In the genomic region with DNA sequence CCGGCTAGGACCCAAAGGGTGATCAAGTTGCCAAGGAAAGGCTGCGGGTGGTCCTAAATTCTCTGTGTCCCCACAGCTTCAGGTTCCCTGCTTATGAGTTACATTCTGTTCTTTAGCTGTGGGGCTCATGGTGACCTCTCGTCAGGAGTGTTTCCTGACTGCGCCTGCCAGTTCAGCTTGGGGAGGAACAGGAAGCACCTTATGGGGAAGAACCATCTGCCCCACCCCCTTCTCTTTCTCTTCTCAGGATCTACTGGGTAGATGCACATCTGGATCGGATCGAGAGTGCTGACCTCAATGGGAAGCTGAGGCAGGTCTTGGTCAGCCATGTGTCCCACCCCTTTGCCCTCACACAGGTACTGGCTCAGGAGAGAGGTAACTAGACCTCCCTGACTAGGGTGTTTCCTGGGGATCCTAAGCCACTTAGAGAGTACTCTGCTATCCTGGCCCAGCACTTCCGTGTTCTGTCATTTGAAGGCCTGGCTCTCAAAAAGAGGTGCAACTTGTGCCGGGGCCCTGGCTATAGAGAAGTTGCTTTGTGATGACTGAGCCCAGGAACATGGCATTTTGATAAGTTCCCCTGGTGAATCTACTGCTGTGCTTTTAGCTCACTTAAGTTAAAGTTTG, we compare ENCODE assay signal across 16 mouse cellular contexts. TPM values are rescaled to one million over a fixed set of nuclear protein-coding genes. Genes with fewer than 3 reads are reported as not detected.
A peak's percentile ranks its signal among the peaks of the same experiment; 100 is the strongest.
DNase-seq lines count a peak whose midpoint lies in the region; ATAC-seq and TF ChIP-seq lines count a peak whose summit lies in the region.
"Had no signal": no experiment of that assay in that cellular context is flagged by ENCODE, and none has a peak within 500 bp of the region (broad histone marks: within the 10 kb centered on the region; RNA-seq: fewer than 3 reads in every experiment).

No protein-coding gene starts in this region.

- no peak overlapping the region for H3K27ac ChIP-seq in intestine, postnatal 0 days (ENCODE audit: low read depth, low read length)
- H3K27ac ChIP-seq: embryonic facial prominence, embryonic 13.5 days; heart, embryonic 13.5 days; kidney, postnatal 0 days; neural tube, embryonic 13.5 days had no signal

- H3K9ac ChIP-seq in intestine, postnatal 0 days (ENCODE audit: low read depth, low read length), result no peak overlapping the region
- H3K9ac ChIP-seq: embryonic facial prominence, embryonic 13.5 days; heart, embryonic 13.5 days; neural tube, embryonic 13.5 days had no signal

- 0 out of 2 replicates have a peak, but pooled peaks cover 2% of the 10 kb centered on the region for H3K9me3 ChIP-seq in megakaryocyte, embryonic 14.5 days
- no peaks in the 10 kb centered on the region for H3K9me3 ChIP-seq in intestine, postnatal 0 days (ENCODE audit: control insufficient read depth)
- H3K9me3 ChIP-seq: embryonic facial prominence, embryonic 13.5 days; heart, embryonic 13.5 days; neural tube, embryonic 13.5 days had no signal

- TF ChIP-seq CTCF in intestine, postnatal 0 days (IDR thresholded peaks at IDR 0.05; ENCODE audit: low read depth), result no peak

- H3K36me3 ChIP-seq in megakaryocyte, embryonic 14.5 days (replicated peaks; ENCODE audit: low read length), result no peaks in the 10 kb centered on the region
- peaks cover 80% of the 10 kb centered on the region for H3K36me3 ChIP-seq in intestine, postnatal 0 days (ENCODE audit: control insufficient read depth, insufficient read depth)

- ATAC-seq in intestine, postnatal 0 days, result no peak
- ATAC-seq: intestine, embryonic 16.5 days had no signal

- H3K4me3 ChIP-seq in megakaryocyte, embryonic 14.5 days (replicated peaks), result peak overlapping the region; percentile 75
- H3K4me3 ChIP-seq in intestine, postnatal 0 days (ENCODE audit: low read depth, low read length), result no peak overlapping the region
- H3K4me3 ChIP-seq: embryonic facial prominence, embryonic 13.5 days; heart, embryonic 13.5 days; neural tube, embryonic 13.5 days had no signal

- H3K27me3 ChIP-seq in megakaryocyte, embryonic 14.5 days (replicated peaks), result peaks cover 2% of the 10 kb centered on the region
- H3K27me3 ChIP-seq in intestine, postnatal 0 days (replicated peaks; ENCODE audit: control insufficient read depth, insufficient read depth, low read length), result no peaks in the 10 kb centered on the region
- H3K27me3 ChIP-seq: embryonic facial prominence, embryonic 13.5 days; heart, embryonic 13.5 days; neural tube, embryonic 13.5 days had no signal

- H3K4me2 ChIP-seq in intestine, postnatal 0 days (replicated peaks; ENCODE audit: low read depth), result no peak overlapping the region
- H3K4me2 ChIP-seq: embryonic facial prominence, embryonic 13.5 days; heart, embryonic 13.5 days; neural tube, embryonic 13.5 days had no signal

- WGBS in intestine, postnatal 0 days, result 86% methylated on average over 8 of the region's 8 CpGs

- peaks cover 33% of the 10 kb centered on the region for H3K4me1 ChIP-seq in megakaryocyte, embryonic 14.5 days
- H3K4me1 ChIP-seq in intestine, postnatal 0 days (replicated peaks; ENCODE audit: control insufficient read depth, insufficient read depth, low read length), result no peaks in the 10 kb centered on the region
- H3K4me1 ChIP-seq: embryonic facial prominence, embryonic 13.5 days; heart, embryonic 13.5 days; neural tube, embryonic 13.5 days had no signal

- intact Hi-C loops in heart, postnatal 36 days (cut with DNase I), result no loop called here

- peak; percentile 92 for DNase-seq in heart, adult 11 months
- DNase-seq in heart, postnatal 36 days, result no peak
- peak; percentile 22 for DNase-seq in thymus, postnatal 0 days (ENCODE audit: low spot score)
- no peak for DNase-seq in thymus, postnatal 10 days (ENCODE audit: low spot score in 2 of 2)
- no peak for DNase-seq in frontal cortex, postnatal 14 days (ENCODE audit: low spot score in 2 of 2)
- DNase-seq in layer of hippocampus, postnatal 36 days, result no peak
- DNase-seq: cerebellum, adult 18-20 months; layer of hippocampus, adult 9-11 months; liver had no signal

RNA-seq across cellular contexts. Expression of a gene that starts 28.4 kb away (rescaled TPM):
- 10 to 100 TPM; 46.9 to 53.5 TPM for total RNA-seq in heart, postnatal 36 days (2021)
- 82.1 and 95.1 TPM in 2 replicates for polyA plus RNA-seq in thymus, postnatal 0 days (2015; fragmentation: Nextera tagmentation; extraction: Ambion mirVana)
- polyA plus RNA-seq in megakaryocyte, embryonic 14.5 days (2012; ENCODE audit: insufficient read depth, low replicate concordance), result 0.92 and 3.6 TPM in 2 replicates
- 100 to 1,000 TPM; 119 to 125 TPM for total RNA-seq in layer of hippocampus, postnatal 36 days (2021)
- polyA plus RNA-seq in intestine, postnatal 0 days (2015; fragmentation: Nextera tagmentation; extraction: Ambion mirVana), result 17.0 and 19.3 TPM in 2 replicates

RNA-seq across cellular contexts. Expression of a gene that starts 40.9 kb away (rescaled TPM):
- total RNA-seq in heart, postnatal 36 days (2021), result 10 to 100 TPM; 10.6 to 11.5 TPM
- 2.0 and 2.4 TPM in 2 replicates for polyA plus RNA-seq in thymus, postnatal 0 days (2015; fragmentation: Nextera tagmentation; extraction: Ambion mirVana)
- polyA plus RNA-seq in megakaryocyte, embryonic 14.5 days (2012; ENCODE audit: insufficient read depth, low replicate concordance), result 0.16 TPM in 1 of 2 replicates, not detected in the other
- 10 to 100 TPM; 29.6 to 36.7 TPM for total RNA-seq in layer of hippocampus, postnatal 36 days (2021)
- polyA plus RNA-seq in intestine, postnatal 0 days (2015; fragmentation: Nextera tagmentation; extraction: Ambion mirVana), result 4.9 and 5.4 TPM in 2 replicates

RNA-seq across cellular contexts. Expression of a gene that starts 53.7 kb away (rescaled TPM):
- 10 to 100 TPM in 1 of 2 experiments, 1 to 10 TPM in 1; 9.4 to 12.1 TPM for total RNA-seq in heart, postnatal 36 days (2021)
- polyA plus RNA-seq in thymus, postnatal 0 days (2015; fragmentation: Nextera tagmentation; extraction: Ambion mirVana), result 24.5 and 25.2 TPM in 2 replicates
- 1.5 and 2.6 TPM in 2 replicates for polyA plus RNA-seq in megakaryocyte, embryonic 14.5 days (2012; ENCODE audit: insufficient read depth, low replicate concordance)
- total RNA-seq in layer of hippocampus, postnatal 36 days (2021), result 100 to 1,000 TPM; 121 to 130 TPM
- 13.5 and 15.6 TPM in 2 replicates for polyA plus RNA-seq in intestine, postnatal 0 days (2015; fragmentation: Nextera tagmentation; extraction: Ambion mirVana)

Comparison
In these comparisons a context has a peak if more than half of its experiments do, and no peak if none do; other contexts are left out.
1. DNase-seq: peak in heart, adult 11 months (single experiment) and thymus, postnatal 0 days (single experiment); none in heart, postnatal 36 days (0 of 2), thymus, postnatal 10 days (0 of 2), frontal cortex, postnatal 14 days (0 of 2) and layer of hippocampus, postnatal 36 days (0 of 2).